Mouse (Mus musculus): ENCODE measurements around the gene Dhrs3.

The Dhrs3 gene

DNA sequence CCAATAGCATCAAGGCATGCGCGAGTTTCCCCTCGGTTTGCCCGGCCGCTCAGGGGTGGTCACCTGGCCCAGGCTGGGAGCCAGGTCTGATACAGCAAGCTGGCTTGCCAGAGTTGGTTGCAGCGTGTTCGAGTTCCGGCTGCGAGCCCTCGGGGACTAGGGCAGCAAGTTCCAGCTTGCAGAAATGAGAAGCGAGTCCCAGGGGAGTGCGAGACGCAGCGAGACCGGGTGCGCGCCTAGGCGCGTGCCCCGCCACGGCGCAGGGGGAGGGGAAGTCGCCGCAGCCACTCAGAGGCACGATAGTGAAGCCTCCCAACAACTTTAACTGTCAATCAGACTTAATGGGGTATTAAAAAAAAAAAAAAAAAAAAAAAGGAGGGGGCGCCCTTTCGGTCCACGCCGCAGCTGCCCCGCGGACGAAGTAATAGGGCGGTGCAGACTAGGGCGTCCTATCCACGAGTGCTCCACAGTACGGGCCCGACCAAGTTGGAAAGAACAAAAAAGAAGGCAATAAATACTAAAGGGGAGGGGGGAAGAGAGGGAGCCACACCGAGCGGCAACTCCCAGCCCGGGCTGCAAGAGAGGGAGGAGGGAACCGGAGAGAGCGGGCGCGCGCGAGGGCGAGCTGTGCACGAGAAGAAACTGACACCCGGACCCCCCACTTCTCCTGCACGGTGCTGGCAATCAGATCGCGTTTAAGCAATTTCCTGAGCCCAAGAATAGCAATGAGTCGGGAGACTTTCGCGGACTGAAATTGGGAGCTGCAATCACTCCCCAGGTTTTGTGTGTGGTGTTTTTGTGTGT, at the start of gene Dhrs3:
Dhrs3 (plus strand) TSS at position 695 of the 804 bp plus-strand sequence.
- DNase-seq = peak; percentile 86 to 92

DNA sequence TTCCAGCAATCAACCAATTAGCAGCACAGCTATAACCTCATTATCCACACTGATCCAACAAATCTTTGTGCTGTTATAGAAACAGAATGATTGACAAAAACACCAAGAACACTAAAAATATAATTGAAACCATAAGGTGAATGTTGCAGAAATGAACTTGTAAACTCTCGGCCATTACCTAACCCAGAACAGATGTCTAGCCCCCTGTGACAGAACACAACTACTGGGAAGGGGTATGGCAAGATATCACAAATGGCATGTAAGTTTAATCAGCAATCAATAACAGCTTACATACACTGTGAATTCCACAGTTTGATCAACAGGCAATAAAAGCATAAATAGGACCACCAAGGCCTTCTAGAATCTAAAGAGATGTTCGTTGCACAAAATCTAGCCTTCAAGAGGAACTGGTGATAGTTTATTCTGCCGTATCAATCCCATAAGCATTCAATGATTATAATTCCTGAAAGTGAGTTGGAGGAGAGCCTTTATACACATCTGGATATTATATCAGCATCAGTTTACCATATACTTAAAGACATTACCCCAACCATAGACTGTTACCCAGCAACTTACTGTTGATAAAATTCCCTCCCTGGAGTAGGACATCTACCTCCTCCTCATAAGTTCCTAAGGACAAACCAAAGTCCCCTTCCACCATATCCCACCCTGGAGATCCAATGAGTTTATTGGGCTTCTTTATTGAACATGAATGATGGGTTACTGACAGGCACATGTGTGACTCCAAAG, 30.7 kb upstream of the Dhrs3 start:
- no peak for DNase-seq

DNA sequence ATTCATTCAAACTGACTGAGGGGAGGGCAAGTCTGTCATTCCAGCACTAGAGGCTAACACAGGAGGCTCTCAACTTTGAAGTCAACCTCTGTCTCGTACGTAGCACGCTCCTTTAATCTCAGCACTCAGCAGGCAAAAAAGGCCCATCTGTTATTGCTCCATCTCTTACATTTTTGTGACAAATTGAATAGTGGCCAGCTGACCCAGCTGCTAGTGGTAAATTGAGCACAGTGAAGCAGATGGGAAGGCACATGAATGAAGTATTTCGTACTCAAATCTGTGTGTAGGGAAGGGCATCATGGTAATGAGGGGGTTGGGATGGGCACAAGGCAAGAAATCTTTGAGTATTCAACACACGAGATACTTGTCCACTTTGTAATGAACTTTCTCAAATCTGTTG, 24.7 kb upstream of the Dhrs3 start:
- no peak for DNase-seq

DNA sequence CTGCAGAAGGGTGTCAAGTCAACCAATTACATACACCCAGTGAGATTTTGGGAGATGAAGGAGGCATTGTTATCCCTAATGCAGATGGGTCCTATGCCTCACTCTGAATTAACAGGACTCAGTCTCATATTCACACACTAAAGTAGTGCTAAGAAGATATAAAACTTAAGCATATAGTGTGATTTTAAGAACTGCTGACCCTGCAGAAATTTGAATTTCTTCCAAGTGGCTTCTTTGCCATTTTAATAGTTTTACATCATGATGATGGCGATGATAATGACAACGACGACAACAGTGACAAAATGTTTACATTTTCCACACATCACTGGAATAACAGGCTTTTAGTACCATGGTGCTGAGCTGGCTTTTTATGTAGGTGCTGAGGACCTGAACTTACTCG, 24.0 kb upstream of the Dhrs3 start:
- DNase-seq = no peak

DNA sequence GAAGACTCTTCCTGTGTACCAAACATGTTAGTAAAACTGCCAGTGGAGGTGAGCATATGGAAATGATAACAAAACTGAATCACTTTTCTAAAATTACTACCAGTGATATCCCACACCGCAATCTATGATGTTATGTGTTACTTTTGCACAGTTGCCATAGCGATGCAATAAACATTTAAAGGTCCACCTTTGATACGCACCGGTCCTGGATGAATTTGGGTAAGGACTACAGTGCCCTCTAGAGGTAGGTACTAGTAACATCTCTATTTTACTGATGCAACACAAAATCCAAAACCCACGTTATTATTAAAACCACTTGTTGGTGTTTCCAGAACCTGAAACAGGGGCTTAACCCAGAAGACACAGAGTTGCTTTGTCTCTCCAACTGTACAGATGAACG, 19.7 kb upstream of the Dhrs3 start:
- no peak for DNase-seq

DNA sequence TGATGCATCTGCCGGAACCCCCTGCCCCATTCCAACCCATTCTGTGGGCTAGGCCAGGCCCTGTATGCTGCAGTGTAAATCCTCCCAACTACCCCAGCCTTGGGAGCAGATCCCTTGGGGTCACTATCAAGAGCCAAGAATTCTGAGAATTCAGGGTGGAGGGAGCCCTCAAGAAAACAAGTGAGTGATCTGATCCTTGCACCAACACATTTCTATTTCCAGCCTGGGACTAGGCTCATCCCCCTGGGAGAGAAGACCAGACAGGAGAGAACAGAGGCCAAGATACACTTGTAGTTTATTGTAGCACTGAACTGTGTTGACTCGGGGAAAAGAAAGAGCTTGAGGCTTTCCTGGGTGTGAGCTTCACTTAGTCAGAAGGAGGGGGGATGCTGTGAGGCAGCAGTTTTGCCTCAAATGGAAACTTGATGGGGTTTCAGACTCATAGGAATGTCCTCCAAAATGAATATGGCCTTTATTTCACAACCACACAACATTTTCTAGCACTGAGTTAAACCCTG, 17.0 kb upstream of the Dhrs3 start:
- no peak for DNase-seq

DNA sequence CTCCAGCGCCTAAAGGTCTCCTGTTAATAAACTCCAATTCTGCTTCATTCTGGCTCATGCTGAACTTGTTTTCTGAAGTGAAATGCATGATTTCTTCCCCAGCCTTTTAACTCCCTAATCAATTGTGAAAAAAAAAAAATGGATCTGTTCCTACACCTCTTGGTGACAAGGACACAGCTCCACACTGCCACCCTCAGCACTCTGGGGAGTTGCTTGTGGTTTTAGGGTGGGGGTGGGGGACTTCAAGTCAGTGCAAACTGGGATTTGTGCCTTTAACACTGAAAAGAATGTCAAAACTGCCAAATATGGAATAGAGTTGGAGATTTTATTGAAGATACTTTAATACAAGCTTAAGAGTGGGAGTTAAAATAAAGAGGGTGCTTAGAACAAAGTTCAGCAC, 13.1 kb upstream of the Dhrs3 start:
- no peak for DNase-seq

DNA sequence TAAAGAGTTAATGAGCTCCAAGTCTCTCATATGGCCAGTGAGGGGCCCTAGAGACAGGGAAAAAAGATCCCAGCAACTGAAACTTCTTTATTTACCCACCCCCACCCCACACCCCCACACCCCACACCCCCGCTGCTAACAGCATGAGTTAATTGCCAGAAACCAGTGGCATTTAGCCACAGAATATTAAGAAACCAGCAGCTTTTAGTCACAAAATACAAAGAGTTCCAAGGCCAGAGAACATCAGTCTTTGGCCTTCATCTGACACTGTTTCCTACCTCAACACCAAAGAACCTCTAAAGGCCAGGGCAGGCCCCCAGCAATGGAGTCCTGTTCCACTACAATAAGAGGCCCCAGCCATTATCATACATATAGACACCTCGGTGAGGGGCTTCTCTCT, 11.3 kb upstream of the Dhrs3 start:
- no peak for DNase-seq

DNA sequence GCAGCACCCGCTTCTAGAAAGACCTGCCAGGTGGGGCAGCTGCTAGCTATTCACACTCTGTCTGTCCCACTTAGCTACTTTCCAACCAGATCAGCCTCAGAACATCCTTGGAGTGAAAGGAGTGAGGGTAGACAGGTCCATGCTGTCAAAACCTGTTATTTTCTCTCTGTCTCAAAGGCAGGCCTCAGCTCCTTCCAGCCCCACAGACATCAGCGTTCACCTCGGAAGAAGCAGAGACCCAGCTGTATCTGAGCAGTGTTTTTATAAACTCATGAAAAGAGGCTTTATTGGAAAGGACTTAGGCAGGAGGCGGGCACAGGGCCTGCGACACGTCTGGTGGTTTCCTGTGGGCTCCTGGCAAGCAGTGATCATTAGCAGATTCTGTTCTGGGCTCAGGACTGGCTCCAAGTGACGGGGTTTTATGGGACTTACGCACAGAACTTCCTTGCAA, 9.7 kb upstream of the Dhrs3 start:
- DNase-seq = no peak

DNA sequence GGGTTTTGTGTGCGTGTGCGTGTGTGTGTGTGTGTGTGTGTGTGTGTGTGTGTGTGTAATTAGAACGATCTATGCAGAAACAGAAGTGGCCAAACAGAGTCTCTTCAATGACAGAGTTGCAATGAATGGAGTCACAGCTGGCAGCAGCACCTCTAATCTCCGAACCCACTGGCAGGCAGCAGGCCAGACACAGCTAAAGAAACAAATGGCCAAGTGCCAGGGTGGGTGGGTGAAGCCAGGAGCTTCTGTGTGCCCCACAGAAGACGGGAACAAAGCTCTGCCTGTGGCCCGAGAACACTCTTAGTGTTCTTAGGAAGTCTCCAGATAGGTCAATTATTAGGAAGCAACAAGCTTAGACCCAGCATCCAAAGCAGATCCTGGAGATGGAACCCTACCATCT, 6.2 kb upstream of the Dhrs3 start:
- no peak for DNase-seq

DNA sequence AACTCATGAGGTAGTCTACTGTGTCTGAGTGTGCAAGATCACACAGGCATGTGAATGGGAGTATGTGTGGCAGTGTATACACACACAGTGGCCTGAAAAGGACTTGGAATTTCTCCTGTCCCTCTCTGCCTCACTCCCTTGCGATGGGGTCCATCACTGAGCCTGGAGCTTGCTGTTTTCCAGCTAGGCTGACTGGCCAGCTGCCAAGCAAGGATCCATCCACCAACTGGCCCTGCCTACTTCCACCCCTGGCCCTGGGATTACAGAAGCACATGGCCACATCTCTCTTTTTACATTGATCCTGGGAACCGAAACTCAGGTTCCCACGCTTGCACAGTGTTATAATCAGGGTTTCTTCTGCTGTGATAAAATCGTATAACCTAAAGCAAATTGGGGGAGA, 3.9 kb upstream of the Dhrs3 start:
- DNase-seq = no peak

DNA sequence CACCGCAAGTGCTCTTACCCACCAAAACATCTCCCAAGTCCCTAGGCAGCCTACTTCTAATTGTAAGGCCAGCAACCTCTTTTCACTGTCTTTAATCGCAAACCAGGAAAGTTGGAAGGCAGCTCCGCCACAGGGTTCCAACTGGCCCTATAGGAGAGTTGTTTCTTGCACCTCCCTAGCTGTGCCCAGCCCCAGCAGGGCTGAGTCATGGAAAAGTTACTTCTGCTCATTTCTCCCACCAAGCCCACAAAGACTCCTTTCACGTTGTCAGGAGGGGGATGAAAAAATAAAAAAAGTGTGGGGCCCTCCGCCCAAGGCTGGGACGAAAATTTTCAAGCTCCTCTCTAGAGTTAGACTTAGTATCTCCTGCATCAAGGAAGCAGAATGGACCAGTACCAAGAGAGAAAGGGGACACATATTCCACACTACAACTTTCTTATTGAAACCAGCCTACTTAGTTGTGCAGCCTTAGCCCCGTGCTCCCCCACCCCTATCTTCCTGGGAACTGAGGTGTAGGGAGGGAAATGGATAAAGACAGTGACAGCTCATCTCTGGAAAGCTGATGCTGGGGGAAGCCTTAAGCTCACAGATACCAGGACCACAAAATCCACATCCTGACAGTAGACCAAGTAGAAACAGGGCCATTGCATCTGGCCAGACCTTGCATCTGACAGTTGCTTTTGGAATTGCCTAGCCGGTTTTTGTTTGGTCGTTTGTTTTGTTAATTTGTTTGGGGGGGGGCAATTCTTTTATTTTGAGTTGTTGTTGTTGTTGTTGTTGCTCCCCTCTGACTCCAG, 2.9 kb upstream of the Dhrs3 start:
- DNase-seq = no peak

DNA sequence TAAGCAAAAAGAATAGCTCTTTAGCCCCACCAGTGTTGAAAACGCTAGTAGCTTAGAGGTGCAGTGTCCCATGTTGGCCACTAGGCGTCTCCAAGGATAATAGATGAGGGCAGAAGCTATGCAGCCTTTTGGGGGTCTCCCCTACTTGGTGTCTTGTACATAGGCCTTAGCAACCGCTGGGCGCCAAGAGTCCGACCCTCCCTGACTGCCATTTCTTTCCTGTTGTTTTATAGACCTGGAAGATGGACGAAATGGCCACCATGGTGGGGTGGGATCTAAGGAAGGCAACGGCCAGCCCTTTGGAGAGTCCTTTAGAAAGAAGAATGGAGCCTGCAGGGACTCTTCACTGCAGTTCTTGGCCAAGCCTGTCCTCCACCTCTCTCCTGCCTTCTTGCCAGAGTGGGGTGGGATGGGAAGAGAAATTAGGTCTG, 1.9 kb upstream of the Dhrs3 start:
- peak; percentile 60 to 69 for DNase-seq

DNA sequence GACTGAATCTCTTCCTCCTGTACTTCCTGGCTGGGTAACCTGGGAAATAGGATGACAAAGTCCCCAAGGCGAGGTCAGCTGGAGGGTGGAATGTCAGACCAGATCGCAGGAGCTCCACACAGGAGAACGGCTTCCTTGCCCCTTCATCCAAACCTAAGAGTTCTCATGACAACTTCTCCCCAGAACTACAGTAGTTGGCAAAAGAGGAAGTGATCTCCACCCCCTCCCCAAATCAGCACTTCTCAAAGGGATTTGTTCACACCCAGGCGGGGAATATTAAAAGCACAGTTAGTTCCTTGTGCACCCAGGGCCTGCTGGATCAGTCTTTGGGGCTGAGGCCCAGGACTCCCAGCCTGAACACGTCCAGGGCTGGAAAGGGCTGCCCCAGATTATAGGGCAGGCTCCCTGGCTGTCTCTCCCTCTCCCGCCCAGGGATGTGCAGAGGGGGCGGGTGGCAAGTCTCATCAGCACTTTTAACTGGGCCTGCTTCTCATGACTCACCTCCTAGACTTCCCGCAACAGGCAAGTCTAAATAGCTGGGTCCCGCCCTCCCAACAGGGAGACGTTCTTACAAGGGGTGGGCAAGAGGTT, 1.4 kb upstream of the Dhrs3 start:
- peak; percentile 26 to 45 for DNase-seq

DNA sequence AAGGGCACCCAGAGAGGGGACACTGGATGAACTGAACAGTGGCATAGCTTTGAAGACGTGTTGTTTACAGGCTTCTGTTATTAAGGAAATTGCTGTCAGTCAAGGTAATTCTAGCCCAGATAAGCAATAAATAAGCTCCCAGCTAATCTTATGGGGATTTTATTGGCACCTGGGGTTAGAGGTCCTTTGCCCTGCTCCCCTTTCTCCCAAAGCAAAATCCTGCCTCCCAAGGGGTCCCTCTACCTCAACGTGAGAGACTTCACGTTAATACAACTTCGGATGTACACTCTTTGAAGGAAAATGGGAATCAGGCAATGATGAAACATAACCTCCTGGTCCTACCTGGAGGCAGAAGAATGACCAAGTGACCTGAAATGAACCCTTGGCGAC, 889 bp upstream of the Dhrs3 start:
- DNase-seq = no peak

DNA sequence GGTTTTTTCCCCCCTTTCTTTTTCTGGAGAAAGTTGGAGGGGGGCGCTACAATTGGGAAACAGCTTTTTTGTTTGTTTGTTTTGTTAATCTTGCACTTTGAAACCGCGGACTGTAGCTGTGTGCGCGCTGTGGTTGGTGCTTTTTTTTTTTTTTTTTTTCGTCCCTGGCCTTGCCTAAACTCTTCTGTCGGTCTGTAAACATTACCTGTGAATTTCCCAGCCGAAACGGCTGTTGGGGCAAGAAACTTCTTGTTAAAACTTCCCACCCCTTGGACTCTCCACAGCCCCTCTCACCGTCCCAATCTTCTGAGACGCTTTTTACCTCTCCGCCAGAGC, 278 bp downstream of the Dhrs3 start:
- DNase-seq = no peak

DNA sequence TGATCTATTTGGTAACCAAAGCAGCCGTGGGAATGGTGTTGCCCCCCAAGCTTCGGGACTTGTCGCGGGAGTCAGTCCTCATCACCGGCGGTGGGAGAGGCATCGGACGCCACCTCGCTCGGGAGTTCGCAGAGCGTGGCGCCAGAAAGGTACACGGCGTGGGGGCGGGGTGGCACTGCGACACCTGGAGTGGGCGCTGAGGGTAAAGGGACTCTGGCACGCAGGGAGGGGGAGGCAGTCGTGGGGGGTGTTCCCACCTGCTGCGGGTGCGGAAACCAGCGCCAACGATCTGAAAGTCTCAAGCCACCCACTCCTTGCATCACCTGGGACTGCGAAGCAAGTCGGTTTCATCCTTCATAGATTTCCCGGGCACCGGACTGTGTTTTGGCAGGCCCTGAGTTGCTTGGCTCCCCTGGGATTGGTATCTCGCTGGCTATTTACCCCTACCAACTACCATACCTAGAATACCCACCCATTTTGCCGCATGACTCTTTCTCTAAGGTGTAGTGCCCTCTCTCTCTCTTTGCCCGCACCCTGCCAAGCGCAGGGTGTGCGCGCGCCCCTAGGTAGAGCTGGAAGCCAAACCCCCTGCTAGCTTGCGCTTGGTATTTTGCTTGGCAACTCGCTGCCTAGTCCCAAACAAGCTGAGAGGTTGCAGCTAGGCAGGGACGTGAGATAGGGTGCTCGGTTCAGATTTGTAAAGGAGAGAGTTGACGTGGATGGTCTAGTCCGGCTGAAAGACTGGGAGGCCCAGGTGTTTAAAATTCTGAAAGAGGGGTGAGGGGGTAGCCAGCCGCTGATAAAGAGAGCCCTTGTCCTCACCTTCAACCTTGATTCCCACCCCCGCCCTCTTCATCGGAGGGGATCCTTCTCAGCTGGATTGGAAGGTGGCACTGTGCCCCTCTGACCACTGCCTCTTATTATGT, 1.2 kb downstream of the Dhrs3 start:
- peak; percentile 88 to 91 for DNase-seq

DNA sequence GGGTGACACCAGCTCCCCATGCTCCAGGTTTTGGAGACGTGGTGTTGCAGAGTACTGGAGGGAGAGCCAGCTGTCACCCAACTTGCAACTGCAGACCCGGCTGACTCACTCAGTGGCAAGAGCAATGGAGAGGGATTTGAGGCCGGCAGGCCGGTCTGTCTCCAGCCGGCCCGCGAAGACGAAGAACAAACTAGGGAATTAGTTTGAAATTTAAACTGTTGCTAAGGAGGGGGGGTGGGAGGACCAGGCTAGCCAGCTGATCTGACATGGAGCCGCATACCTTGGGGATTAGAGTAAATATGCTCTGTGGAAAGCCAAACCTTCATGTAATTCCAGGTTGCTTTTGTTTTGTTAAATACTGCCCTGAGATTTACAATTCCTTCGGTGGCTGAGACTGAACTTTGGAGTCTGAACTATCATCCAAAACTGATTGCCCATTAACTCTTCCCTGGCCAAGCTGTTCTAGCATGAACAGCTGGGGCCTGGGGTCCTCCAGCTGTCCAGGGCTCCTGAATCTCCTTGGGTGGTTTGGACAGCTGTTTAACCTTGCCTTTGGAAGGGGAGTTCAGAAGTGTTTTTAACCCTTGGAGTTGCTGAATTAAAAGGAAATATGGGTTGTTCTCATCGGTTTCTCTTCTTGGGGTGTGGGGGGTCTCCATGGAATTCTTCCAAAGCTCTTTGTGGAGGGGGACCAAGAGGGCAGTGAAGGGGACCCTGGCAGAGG, 2.0 kb downstream of the Dhrs3 start:
- DNase-seq = peak; percentile 27 to 33

DNA sequence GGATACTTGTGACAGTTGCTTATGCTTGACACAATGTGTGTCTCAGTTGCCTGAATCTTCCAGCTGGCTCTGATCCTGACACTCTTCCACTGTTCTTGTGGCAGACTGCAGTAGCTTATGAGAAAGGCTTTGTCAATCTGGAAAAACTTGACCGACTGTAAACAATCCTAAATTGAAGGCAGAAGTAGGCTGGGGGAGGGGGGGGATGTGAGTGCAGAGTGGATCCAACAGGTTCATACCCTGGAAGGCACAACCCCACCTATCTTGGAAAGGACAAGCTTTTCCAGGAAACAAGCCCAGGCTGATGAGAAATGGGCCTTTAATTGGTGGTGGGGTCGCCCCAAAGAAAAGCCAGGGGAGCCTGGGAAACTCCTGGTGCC, 2.6 kb downstream of the Dhrs3 start:
- DNase-seq = no peak

DNA sequence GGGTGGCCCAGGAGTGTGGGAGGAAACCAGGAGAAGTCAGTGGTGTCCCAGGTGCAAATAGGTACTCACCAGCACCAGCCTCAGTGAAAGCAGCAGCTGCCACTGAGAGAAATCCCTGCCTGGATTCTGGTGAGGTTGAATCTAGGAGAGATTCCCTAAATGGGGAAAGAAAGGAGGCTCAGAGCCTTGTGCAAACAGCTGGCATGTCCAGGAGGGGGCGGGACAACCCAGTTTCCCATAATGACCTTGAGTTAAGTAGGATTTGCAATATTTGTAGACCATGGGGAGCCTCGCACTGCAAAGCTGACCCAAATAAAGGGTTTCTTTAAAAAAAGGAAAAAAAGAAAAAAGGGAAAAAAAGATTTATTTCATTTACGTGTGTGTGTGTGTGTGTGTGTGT, 3.7 kb downstream of the Dhrs3 start:
- no peak for DNase-seq

DNA sequence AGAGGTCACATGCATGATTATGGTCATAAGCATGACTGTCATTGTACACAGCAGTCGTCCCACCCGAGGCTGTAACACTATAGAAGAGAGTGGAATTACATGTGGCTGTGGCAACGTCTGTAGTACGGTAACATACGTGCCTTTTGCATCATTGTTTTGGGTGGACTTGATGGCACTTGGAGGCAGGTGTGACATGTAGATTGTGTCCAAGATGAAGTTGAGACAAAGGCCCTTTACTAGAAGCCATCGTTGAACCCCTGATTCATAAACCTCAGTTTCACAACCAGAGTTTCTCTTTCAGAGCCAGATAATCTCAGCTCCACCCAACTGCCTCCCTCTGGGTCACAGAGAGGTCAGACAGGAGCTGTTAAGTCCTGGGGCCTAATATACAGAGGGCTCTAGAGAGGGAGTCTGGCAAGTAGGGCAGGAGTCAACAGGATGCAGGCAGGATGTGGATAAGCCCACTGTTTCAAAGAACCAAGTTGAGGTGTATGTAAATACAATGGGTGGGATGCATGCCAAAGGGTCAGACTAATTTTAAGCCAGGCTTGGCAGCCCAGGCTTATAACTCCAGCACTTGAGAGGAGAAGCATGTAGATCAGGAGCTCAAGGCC, 5.5 kb downstream of the Dhrs3 start:
- no peak for DNase-seq
